Mouse (Mus musculus): ENCODE results near the gene Idua. TPM values are rescaled to one million over a fixed set of nuclear protein-coding genes. Genes with fewer than 3 reads are reported as not detected.

Gene Idua
- polyA plus RNA-seq, 1 experiment from 2014 or later = 10.1 TPM

DNA sequence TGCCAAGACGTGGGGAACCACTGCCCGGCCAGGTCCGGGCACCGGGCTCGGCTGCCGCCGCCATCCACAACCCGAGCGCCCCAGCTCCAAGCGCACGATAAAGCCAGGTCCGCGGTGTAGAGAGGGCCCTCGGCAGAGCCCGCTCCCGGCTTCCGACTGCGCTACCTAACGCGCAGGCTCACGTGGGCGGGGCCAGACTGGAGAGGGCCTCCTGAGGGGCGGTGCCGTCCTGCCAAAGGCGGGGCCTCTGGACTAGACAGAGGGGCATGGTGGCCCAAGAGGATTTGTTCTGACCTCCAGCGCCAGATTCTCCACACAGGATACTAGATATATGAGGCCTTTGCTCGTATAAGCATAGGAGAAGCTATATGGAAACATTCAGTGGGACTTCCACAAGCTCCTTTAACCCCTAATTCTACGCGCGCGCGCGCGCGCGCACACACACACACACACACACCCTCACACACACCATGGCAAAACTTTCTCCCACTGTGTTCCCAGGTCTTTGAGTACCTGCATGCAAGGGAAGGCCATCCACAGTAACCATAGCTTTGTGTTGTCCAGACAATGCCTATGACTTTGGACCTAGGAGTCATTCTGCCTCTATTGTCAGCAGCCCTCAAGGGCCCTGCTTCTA is 619 bp downstream of the Idua start:
- ATAC-seq (replicated peaks; ENCODE audit: low FRiP score) (peak; percentile 99), DNase-seq (ENCODE audit: low spot score) (peak; percentile 85)
- Histone ChIP-seq H3K27ac (ENCODE audit: low read depth, low read length) (peak overlapping the region; percentile 28; the same call in 1 of the 2 replicates), H3K4me2 (peak overlapping the region; percentile 76), H3K9ac (ENCODE audit: low read depth, low read length) (peak overlapping the region; percentile 83), H3K4me3 (ENCODE audit: low read depth, low read length) (peak overlapping the region; percentile 84), H3K27me3 (replicated peaks; ENCODE audit: control insufficient read depth, insufficient read depth, low read length) (no peaks in the 10 kb centered on the region), H3K36me3 (ENCODE audit: control insufficient read depth, insufficient read depth, low read length) (no peaks in the 10 kb centered on the region), H3K9me3 (ENCODE audit: control insufficient read depth, low read length) (no peaks in the 10 kb centered on the region), H3K4me1 (replicated peaks; ENCODE audit: control insufficient read depth, insufficient read depth, low read length) (peaks cover 9% of the 10 kb centered on the region)
- WGBS = 15% methylated on average over 36 of the region's 36 CpGs

DNA sequence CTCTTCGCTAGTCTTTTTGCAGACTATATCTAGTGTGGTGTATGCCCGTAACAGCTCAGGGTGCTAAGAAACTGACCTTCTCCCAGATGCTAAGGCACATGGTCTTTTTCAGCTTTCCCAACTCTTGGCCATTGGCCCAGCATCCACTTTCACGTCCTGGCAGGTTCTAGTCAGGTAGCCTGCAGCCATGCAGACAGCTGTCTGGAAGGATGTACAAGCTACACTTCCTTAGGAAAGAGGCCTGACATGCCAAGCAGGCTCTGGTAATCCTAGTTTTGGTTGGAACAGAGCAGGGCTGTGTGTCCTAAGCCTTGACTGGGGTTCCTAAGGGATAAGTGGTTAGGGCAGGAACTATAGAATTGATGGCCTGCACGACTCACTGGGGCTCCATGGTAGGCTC is 2.6 kb downstream of the Idua start:
- Histone ChIP-seq H3K4me3 (ENCODE audit: low read depth, low read length) (no peak overlapping the region), H3K36me3 (ENCODE audit: control insufficient read depth, insufficient read depth, low read length) (no peaks in the 10 kb centered on the region), H3K4me1 (replicated peaks; ENCODE audit: control insufficient read depth, insufficient read depth, low read length) (peaks cover 9% of the 10 kb centered on the region), H3K27ac (ENCODE audit: low read depth, low read length) (no peak overlapping the region), H3K27me3 (replicated peaks; ENCODE audit: control insufficient read depth, insufficient read depth, low read length) (no peaks in the 10 kb centered on the region), H3K4me2 (no peak overlapping the region), H3K9ac (ENCODE audit: low read depth, low read length) (no peak overlapping the region), H3K9me3 (ENCODE audit: control insufficient read depth, low read length) (no peaks in the 10 kb centered on the region)
- 80% methylated on average over 4 of the region's 4 CpGs for WGBS
- ATAC-seq (replicated peaks; ENCODE audit: low FRiP score) = no peak
- no peak for DNase-seq (ENCODE audit: low spot score)

DNA sequence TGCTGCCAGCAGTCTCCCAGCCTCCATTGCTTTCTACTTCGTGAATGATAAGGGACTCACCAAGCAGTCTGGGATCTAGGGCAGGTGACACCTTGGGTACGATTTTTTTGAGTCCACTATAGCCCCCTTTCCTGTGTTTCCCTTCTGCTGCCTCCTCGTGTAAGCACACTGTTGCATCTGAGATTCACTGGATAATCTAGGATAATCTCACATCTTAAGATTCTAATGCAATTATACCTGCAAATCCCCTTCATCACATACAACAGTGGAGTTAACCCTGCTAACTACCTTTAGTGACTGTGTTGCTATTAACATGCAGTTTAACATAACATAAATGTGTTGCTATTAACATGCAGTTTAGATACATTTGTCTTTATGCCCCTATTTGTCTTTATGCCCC is 4.9 kb downstream of the Idua start:
- no peaks in the 10 kb centered on the region for H3K36me3 ChIP-seq (ENCODE audit: control insufficient read depth, insufficient read depth, low read length)
- no peak overlapping the region for H3K4me3 ChIP-seq (ENCODE audit: low read depth, low read length)
- no peak overlapping the region for H3K4me2 ChIP-seq
- ATAC-seq (replicated peaks; ENCODE audit: low FRiP score) = no peak
- no peak overlapping the region for H3K9ac ChIP-seq (ENCODE audit: low read depth, low read length)
- DNase-seq (ENCODE audit: low spot score) = no peak
- no peak overlapping the region for H3K27ac ChIP-seq (ENCODE audit: low read depth, low read length)
- no peaks in the 10 kb centered on the region for H3K27me3 ChIP-seq (replicated peaks; ENCODE audit: control insufficient read depth, insufficient read depth, low read length)
- WGBS = 42% methylated on average over 3 of the region's 3 CpGs
- no peaks in the 10 kb centered on the region for H3K9me3 ChIP-seq (ENCODE audit: control insufficient read depth, low read length)
- peaks cover 4% of the 10 kb centered on the region for H3K4me1 ChIP-seq (replicated peaks; ENCODE audit: control insufficient read depth, insufficient read depth, low read length)

- DNase-seq (ENCODE audit: low spot score) (no peak), ATAC-seq (replicated peaks; ENCODE audit: low FRiP score) (no peak)
- WGBS = 72% methylated on average over 2 of the region's 2 CpGs
- Histone ChIP-seq H3K9me3 (ENCODE audit: control insufficient read depth, low read length) (no peaks in the 10 kb centered on the region), H3K36me3 (ENCODE audit: control insufficient read depth, insufficient read depth, low read length) (peaks cover 9% of the 10 kb centered on the region), H3K4me2 (no peak overlapping the region), H3K4me3 (ENCODE audit: low read depth, low read length) (no peak overlapping the region), H3K9ac (ENCODE audit: low read depth, low read length) (no peak overlapping the region), H3K27me3 (replicated peaks; ENCODE audit: control insufficient read depth, insufficient read depth, low read length) (no peaks in the 10 kb centered on the region), H3K27ac (ENCODE audit: low read depth, low read length) (no peak overlapping the region), H3K4me1 (replicated peaks; ENCODE audit: control insufficient read depth, insufficient read depth, low read length) (peaks cover 9% of the 10 kb centered on the region)
Measured at GRCm38 (mm10) chr5:108667370-108667769, 7.2 kb downstream of the Idua start.

- no peak for ATAC-seq (replicated peaks; ENCODE audit: low FRiP score)
- Histone ChIP-seq H3K4me2 (peak overlapping the region; percentile 86), H3K9ac (ENCODE audit: low read depth, low read length) (peak overlapping the region; percentile 74), H3K9me3 (ENCODE audit: control insufficient read depth, low read length) (no peaks in the 10 kb centered on the region), H3K36me3 (ENCODE audit: control insufficient read depth, insufficient read depth, low read length) (peaks cover 16% of the 10 kb centered on the region), H3K27me3 (replicated peaks; ENCODE audit: control insufficient read depth, insufficient read depth, low read length) (no peaks in the 10 kb centered on the region), H3K4me3 (ENCODE audit: low read depth, low read length) (peak overlapping the region; percentile 61), H3K27ac (ENCODE audit: low read depth, low read length) (peak overlapping the region; percentile 69; the same call in 1 of the 2 replicates), H3K4me1 (replicated peaks; ENCODE audit: control insufficient read depth, insufficient read depth, low read length) (peaks cover 9% of the 10 kb centered on the region)
- no peak for DNase-seq (ENCODE audit: low spot score)
- WGBS = 16% methylated on average over 3 of the region's 3 CpGs
Measured at GRCm38 (mm10) chr5:108668387-108668932, 8.3 kb downstream of the Idua start.

GRCm38 (mm10) chr5:108668977-108669936 is 9.1 kb downstream of the Idua start, which contains the start of gene Dgkq:
TSS of gene Dgkq (minus strand) at chr5:108669672.
- peaks cover 16% of the 10 kb centered on the region for H3K36me3 ChIP-seq (ENCODE audit: control insufficient read depth, insufficient read depth, low read length)
- no peaks in the 10 kb centered on the region for H3K27me3 ChIP-seq (replicated peaks; ENCODE audit: control insufficient read depth, insufficient read depth, low read length)
- H3K4me2 ChIP-seq = peak within 1 kb of the TSS; percentile 86
- peak within 1 kb of the TSS; percentile 69 for H3K27ac ChIP-seq (ENCODE audit: low read depth, low read length)
- H3K9ac ChIP-seq (ENCODE audit: low read depth, low read length) = peak within 1 kb of the TSS; percentile 74
- 6% methylated on average over 43 of the region's 43 CpGs for WGBS
- peaks cover 11% of the 10 kb centered on the region for H3K4me1 ChIP-seq (replicated peaks; ENCODE audit: control insufficient read depth, insufficient read depth, low read length)
- ATAC-seq (replicated peaks; ENCODE audit: low FRiP score) = peak; percentile 80
- H3K4me3 ChIP-seq (ENCODE audit: low read depth, low read length) = peak within 1 kb of the TSS; percentile 61
- H3K9me3 ChIP-seq (ENCODE audit: control insufficient read depth, low read length) = no peaks in the 10 kb centered on the region
- DNase-seq (ENCODE audit: low spot score) = peak; percentile 84

DNA sequence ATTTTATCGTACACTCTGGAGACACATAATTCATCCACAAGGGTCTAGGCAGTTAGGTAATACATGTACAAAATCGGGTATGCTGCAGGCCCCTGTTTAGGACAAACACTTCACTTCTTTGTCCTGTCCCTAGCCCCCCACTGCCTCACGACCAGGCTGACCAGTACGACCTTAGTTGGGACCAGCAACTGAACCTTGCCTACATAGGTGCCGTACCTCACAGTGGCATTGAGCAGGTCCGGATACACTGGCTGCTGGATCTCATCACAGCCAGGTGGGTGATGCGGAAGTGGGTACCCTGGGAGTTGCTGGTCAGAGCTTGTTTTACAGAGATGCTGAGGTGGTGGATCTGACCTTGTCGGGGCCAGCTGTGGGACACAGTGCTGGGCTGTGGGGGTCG is 9.9 kb downstream of the Idua start:
- H3K4me1 ChIP-seq (replicated peaks; ENCODE audit: control insufficient read depth, insufficient read depth, low read length) = peaks cover 13% of the 10 kb centered on the region
- H3K4me3 ChIP-seq (ENCODE audit: low read depth, low read length) = peak overlapping the region; percentile 61
- no peaks in the 10 kb centered on the region for H3K9me3 ChIP-seq (ENCODE audit: control insufficient read depth, low read length)
- DNase-seq (ENCODE audit: low spot score) = no peak
- H3K36me3 ChIP-seq (ENCODE audit: control insufficient read depth, insufficient read depth, low read length) = peaks cover 16% of the 10 kb centered on the region
- peak overlapping the region; percentile 86 for H3K4me2 ChIP-seq
- WGBS = 74% methylated on average over 9 of the region's 9 CpGs
- H3K27me3 ChIP-seq (replicated peaks; ENCODE audit: control insufficient read depth, insufficient read depth, low read length) = no peaks in the 10 kb centered on the region
- no peak for ATAC-seq (replicated peaks; ENCODE audit: low FRiP score)
- H3K9ac ChIP-seq (ENCODE audit: low read depth, low read length) = peak overlapping the region; percentile 74
- peak overlapping the region; percentile 69; the same call in 1 of the 2 replicates for H3K27ac ChIP-seq (ENCODE audit: low read depth, low read length)

GRCm38 (mm10) chr5:108670785-108671184 is 10.7 kb downstream of the Idua start:
- Histone ChIP-seq H3K36me3 (ENCODE audit: control insufficient read depth, insufficient read depth, low read length) (peaks cover 16% of the 10 kb centered on the region), H3K9ac (ENCODE audit: low read depth, low read length) (no peak overlapping the region), H3K27me3 (replicated peaks; ENCODE audit: control insufficient read depth, insufficient read depth, low read length) (no peaks in the 10 kb centered on the region), H3K4me3 (ENCODE audit: low read depth, low read length) (no peak overlapping the region), H3K9me3 (ENCODE audit: control insufficient read depth, low read length) (no peaks in the 10 kb centered on the region), H3K4me2 (peak overlapping the region; percentile 9; the same call in 1 of the 2 replicates), H3K27ac (ENCODE audit: low read depth, low read length) (0 out of 2 replicates have a peak overlapping the region, but pooled peaks have one; percentile 16), H3K4me1 (replicated peaks; ENCODE audit: control insufficient read depth, insufficient read depth, low read length) (peaks cover 20% of the 10 kb centered on the region)
- ATAC-seq (replicated peaks; ENCODE audit: low FRiP score) (peak; percentile 40), DNase-seq (ENCODE audit: low spot score) (no peak)
